Mouse (Mus musculus): ENCODE measurements at regions not wholly inside any gene's neighbourhood (a gene's known extent, or its start where the extent isn't known, plus 50 kb on each side); places are given as distances from the start of the nearest gene placed in this dataset.

DNA sequence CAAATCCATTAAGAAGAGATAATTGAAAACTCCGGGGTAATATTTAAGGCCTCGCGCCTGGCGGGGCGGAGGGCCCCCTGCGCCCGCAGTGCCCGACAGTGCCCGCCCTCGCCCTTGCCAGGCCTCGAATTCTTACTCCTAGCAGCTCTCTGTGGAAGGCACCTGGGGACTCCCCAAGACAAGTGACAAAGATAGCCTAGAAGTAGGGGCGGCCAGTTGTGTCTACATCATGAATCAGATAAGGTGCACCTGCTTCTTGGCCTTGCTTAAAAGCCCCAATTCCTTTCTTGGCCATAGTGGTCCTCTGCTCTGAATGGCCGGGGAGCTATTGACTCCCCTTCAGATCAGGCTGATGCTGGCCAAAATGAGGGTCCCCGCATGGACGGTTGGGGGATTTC, 67.9 kb downstream of the Hoxc4 start:
- peak; percentile 25; the same call in 1 of the 2 replicates for ATAC-seq
- Histone ChIP-seq H3K27ac (ENCODE audit: low read depth, low read length) (peak overlapping the region; percentile 51), H3K4me2 (ENCODE audit: low read length) (peak overlapping the region; percentile 75), H3K36me3 (ENCODE audit: control insufficient read depth, insufficient read depth, low read length) (no peaks in the 10 kb centered on the region), H3K9ac (ENCODE audit: low read depth, low read length) (peak overlapping the region; percentile 61), H3K4me1 (ENCODE audit: control insufficient read depth, insufficient read depth, low read depth, low read length) (peaks cover 19% of the 10 kb centered on the region), H3K4me3 (ENCODE audit: low read length) (peak overlapping the region; percentile 38), H3K9me3 (ENCODE audit: control insufficient read depth, low read length) (no peaks in the 10 kb centered on the region), H3K27me3 (replicated peaks; ENCODE audit: control insufficient read depth, insufficient read depth, low read length) (peaks cover 15% of the 10 kb centered on the region)
- 13% methylated on average over 15 of the region's 15 CpGs for WGBS
